Mouse (Mus musculus) mesoderm, embryonic 11.5 days (tissue): ENCODE data around the gene Olfr48.

Experiments used
- DNase-seq: peaks from one replicate; pipeline ENCODE4 v3.0.0-alpha.2; 2012; ENCODE audit warnings: low read depth, low spot score

Gene Olfr48

DNA sequence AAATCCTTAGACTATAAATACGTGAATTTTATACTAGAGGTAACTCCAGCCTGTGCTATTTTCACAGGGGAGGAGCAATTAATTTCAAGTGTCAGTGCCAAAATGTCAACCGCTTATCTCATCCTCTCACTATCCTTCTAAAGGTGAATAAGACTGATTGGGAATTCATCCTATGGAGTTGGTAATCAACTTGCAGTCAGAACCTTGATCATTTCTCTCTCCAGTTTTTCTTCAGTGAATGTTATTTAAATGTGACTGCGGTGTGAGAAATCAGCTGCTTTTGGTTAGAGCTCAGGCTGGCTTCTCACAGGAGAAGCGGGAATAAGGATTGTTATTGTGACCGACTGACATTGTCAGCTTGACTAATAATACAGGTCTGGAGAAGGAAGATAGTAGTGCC is at the start of gene Olfr48:
Olfr48 (minus strand) TSS at position 101 of the 400 bp plus-strand sequence.
- DNase-seq, result no peak

DNA sequence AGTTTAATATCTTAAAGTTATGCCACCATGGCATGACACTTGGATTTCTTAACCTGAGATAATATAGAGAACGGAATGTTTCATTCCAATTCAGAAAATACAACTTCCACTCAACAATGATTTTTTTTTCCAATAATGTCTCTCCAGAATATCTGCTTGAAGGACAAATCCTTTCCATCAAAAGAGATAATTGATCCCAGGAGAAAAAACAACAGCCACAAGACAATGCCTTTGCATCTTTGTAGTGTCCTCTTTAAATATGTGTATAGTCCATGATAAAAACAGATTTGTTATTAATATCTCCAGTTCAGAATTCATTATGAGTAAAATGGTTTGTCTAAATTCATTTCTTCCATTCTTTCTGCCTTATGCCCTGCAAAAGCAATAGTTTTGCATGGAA is 30.1 kb upstream of the Olfr48 start, which contains the start of gene Olfr1257:
Olfr1257 (plus strand) TSS at position 301 of the 400 bp plus-strand sequence.
- DNase-seq, result no peak

GRCm38 (mm10) chr2:89849230-89849629 is 1.2 kb upstream of the Olfr48 start:
- DNase-seq, result no peak

DNA sequence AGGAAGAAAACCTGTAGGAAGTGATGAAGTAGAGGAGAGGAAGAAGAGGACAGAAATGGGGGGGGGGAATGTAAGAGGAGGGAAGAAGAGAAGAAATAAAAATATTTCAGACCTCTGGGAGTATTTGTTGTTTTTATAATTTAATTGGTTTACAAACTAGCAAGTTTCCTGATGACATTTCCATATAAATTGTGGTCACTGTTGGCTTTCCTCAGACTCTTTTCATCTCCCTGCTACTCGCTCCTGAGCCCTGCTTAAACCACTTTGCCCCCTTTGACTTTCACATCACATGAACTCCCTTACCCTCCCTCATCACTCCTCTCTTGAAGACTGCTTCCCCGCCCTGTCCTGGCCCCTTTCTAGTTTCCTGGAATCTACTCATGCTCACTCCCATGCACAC is 6.5 kb downstream of the Olfr48 start, which contains the start of gene Olfr1256:
Olfr1256 (minus strand) TSS at position 101 of the 400 bp plus-strand sequence.
- DNase-seq, result no peak

DNA sequence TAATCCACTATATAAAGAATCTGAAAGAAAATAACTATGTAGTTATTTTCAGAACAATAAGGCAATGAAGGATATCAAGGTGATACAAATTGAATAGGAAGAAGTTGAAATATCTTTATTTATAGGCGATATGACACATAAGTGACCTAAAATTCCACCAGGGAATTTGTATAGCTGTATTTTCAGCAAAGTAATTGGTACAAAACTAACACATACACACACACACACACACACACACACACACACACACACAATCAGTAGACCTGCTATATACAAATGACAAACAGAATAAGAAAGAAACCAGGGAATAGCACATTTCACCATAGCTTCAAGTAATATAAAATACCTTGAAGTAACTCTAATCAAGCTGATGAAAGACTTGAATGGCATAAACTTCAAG is 27.8 kb downstream of the Olfr48 start:
- no peak for DNase-seq

DNA sequence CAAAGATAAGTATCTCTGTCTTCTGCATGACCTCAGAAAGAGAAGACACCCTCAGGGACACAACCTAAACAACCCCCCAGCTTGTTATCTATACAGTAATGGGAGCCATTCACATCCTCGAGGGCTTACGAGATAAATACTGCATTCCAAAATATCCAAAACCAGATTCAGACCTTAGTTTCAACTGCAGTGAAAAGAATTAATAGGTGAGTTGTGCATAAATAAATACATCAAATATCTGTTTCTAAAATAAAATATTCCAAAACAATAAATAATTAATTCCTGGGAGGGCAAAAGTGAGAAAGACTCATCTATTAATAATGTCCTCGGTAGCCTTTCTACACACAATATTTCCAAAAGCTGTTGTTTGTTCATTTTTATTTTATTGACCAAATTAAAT is 36.3 kb downstream of the Olfr48 start, which contains the start of gene Olfr1255:
Olfr1255 (plus strand) TSS at position 301 of the 400 bp plus-strand sequence.
- DNase-seq, result no peak

DNA sequence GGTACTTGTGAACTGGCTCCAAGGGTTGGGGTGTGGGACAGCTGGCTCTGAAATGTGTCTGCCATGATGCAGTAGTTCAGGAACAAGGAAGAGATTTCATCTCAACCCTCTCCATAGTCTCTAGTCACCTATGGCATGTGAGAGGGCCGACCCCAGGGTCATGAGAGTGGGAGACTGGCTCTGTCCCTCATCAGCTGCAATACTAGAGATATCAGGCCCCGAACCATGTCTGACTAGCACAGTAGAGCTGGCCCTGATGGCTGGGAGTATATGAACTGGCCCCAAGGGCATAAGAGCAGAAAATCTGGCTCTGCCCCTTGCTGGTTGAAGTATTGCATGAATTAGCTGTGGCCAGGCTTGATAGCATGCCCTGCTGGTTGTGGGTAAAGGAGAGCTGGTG is 37.3 kb downstream of the Olfr48 start:
- no peak for DNase-seq

GRCm38 (mm10) chr2:89799583-89799982 is 48.4 kb downstream of the Olfr48 start:
- DNase-seq, result no peak

DNA sequence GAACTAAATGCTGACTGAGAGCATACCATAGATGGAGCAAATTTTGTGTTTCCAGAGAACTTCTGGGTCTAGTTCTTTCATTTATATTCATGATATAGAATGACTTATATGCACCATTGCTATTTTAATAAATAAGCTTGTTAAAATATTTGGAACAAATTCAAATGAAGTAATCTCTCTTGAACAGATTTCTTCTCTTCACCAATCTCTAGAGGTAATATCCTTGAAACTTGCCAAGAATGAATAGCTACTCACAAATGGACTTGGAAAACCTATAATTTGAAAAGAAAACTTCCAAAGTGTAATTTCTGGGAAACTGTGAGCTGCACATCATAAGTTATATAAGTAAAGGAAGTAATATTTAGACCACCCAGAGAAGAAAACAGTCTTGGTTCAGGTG is 54.5 kb downstream of the Olfr48 start, which contains the start of gene Olfr1254:
Olfr1254 (minus strand) TSS at position 101 of the 400 bp plus-strand sequence.
- DNase-seq, result no peak
